Mouse (Mus musculus): ENCODE measurements at regions not wholly inside any gene's neighbourhood (a gene's known extent, or its start where the extent isn't known, plus 50 kb on each side); places are given as distances from the start of the nearest gene placed in this dataset.
A peak's percentile ranks its signal among the peaks of the same experiment; 100 is the strongest.

GRCm38 (mm10) chr16:46331336-46331735, 167.0 kb downstream of the Nectin3 start:
- no peak for DNase-seq (ENCODE audit: low read depth)

- no peak for DNase-seq (ENCODE audit: low read depth)
These were observed 144.3 kb upstream of the Gm4737 start for GRCm38 (mm10) chr16:46299079-46299721.

GRCm38 (mm10) chr16:46297192-46297591, 142.3 kb upstream of the Gm4737 start:
- DNase-seq (ENCODE audit: low read depth), result no peak

GRCm38 (mm10) chr16:46296412-46296811, 141.5 kb upstream of the Gm4737 start:
- DNase-seq (ENCODE audit: low read depth), result no peak

GRCm38 (mm10) chr16:46293831-46294230, 139.0 kb upstream of the Gm4737 start:
- DNase-seq (ENCODE audit: low read depth), result no peak

GRCm38 (mm10) chr16:46291067-46291833, 136.4 kb upstream of the Gm4737 start:
- no peak for DNase-seq (ENCODE audit: low read depth)

GRCm38 (mm10) chr16:46290199-46290598, 135.3 kb upstream of the Gm4737 start:
- DNase-seq (ENCODE audit: low read depth), result peak; percentile 1

- no peak for DNase-seq (ENCODE audit: low read depth)
These were observed 112.7 kb upstream of the Gm4737 start for GRCm38 (mm10) chr16:46267533-46267932.

- no peak for DNase-seq (ENCODE audit: low read depth)
These were observed 96.8 kb upstream of the Gm4737 start for GRCm38 (mm10) chr16:46251639-46252038.

GRCm38 (mm10) chr16:46250943-46251342, 96.1 kb upstream of the Gm4737 start:
- no peak for DNase-seq (ENCODE audit: low read depth)

- DNase-seq (ENCODE audit: low read depth), result no peak
These were observed 90.7 kb upstream of the Gm4737 start for GRCm38 (mm10) chr16:46245598-46245997.

GRCm38 (mm10) chr16:46228744-46229143, 73.9 kb upstream of the Gm4737 start:
- DNase-seq (ENCODE audit: low read depth), result no peak

- no peak for DNase-seq (ENCODE audit: low read depth)
These were observed 68.3 kb upstream of the Gm4737 start for GRCm38 (mm10) chr16:46223084-46223600.

- DNase-seq (ENCODE audit: low read depth), result no peak
These were observed 57.6 kb upstream of the Gm4737 start for GRCm38 (mm10) chr16:46212504-46212903.

- no peak for DNase-seq (ENCODE audit: low read depth)
These were observed 57.0 kb upstream of the Gm4737 start for GRCm38 (mm10) chr16:46211914-46212313.

GRCm38 (mm10) chr16:46205114-46205513, 50.2 kb upstream of the Gm4737 start:
- no peak for DNase-seq (ENCODE audit: low read depth)

All from NIH3T3 (cell line).